Mouse (Mus musculus) liver, embryonic 15.5 days (tissue): ENCODE measurements at regions not wholly inside any gene's neighbourhood (a gene's known extent, or its start where the extent isn't known, plus 50 kb on each side); places are given as distances from the start of the nearest gene placed in this dataset.

Experiments used
- ATAC-seq: fragments of 200-750 bp; cut with Nextera tagmentation; 2 replicates; pipeline ENCODE4 v1.8.0; 2017; ENCODE audit warnings: moderate number of reproducible peaks, mild to moderate bottlenecking, moderate library complexity; ENCODE audit not compliant: insufficient read depth
- H3K27ac ChIP-seq: fragments of 300-500 bp; sonication (generic); replicated peaks from 2 replicates; pipeline ENCODE4 v1.5.1; 2015; ENCODE audit warnings: mild to moderate bottlenecking, inconsistent platforms
- H3K27me3 ChIP-seq: fragments of 300-500 bp; sonication (generic); 2 replicates; pipeline ENCODE4 v1.6.1; 2015; ENCODE audit warnings: mild to moderate bottlenecking, inconsistent platforms
- H3K36me3 ChIP-seq: fragments of 300-500 bp; sonication (generic); replicated peaks from 2 replicates; pipeline ENCODE4 v1.6.1; 2015; ENCODE audit warnings: moderate library complexity, mild to moderate bottlenecking, inconsistent platforms
- H3K4me1 ChIP-seq: fragments of 300-500 bp; sonication (generic); replicated peaks from 2 replicates; pipeline ENCODE4 v1.6.1; 2015; ENCODE audit warnings: inconsistent platforms
- H3K4me2 ChIP-seq: fragments of 300-500 bp; sonication (generic); 2 replicates; pipeline ENCODE4 v1.6.1; 2015; ENCODE audit warnings: moderate library complexity, mild to moderate bottlenecking, inconsistent platforms
- H3K4me3 ChIP-seq: fragments of 300-500 bp; sonication (generic); replicated peaks from 2 replicates; pipeline ENCODE4 v1.5.1; 2015; ENCODE audit warnings: mild to moderate bottlenecking, inconsistent platforms
- H3K9ac ChIP-seq: fragments of 300-500 bp; sonication (generic); 2 replicates; pipeline ENCODE4 v1.6.1; 2015; ENCODE audit warnings: moderate library complexity, mild to moderate bottlenecking, inconsistent platforms
- H3K9me3 ChIP-seq: fragments of 300-500 bp; sonication (generic); replicated peaks from 2 replicates; pipeline ENCODE4 v1.6.1; 2016; ENCODE audit warnings: inconsistent platforms
- WGBS: fragments of 180-500 bp; shearing (Covaris S2); methylation state at CpG from one replicate; pipeline ENCODE4 v1.1.7; 2015; ENCODE audit warnings: mixed read lengths; ENCODE audit not compliant: insufficient replicate concordance; 5-methylcytosine and 5-hydroxymethylcytosine counted together

DNA sequence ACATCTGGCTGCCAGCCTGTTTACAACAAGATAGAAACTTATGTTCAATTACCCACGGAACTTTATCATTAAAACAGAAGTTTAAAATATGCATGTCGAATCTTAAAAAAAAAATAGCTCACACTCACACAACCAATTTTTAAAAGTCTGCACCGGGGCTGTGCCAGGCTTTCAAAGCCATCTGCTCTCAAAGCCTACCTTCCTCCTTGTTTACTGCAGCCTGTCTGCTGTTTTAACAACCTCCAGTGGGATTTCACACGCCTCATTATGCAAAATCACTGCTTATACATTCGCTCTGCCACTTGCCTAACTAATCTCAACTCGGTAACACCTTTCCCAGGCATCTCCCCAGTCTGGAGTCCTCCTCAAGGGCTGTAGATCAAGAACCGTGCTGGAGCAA, 292.6 kb upstream of the Castor2 start:
- H3K4me3 ChIP-seq, result no peak overlapping the region
- no peaks in the 10 kb centered on the region for H3K36me3 ChIP-seq
- H3K9me3 ChIP-seq, result no peaks in the 10 kb centered on the region
- no peak overlapping the region for H3K4me2 ChIP-seq
- no peaks in the 10 kb centered on the region for H3K4me1 ChIP-seq
- WGBS, result 32% methylated on average over 7 of the region's 7 CpGs
- H3K27me3 ChIP-seq, result no peaks in the 10 kb centered on the region
- no peak for ATAC-seq
- H3K9ac ChIP-seq, result no peak overlapping the region
- no peak overlapping the region for H3K27ac ChIP-seq

- Histone ChIP-seq H3K27me3 (no peaks in the 10 kb centered on the region), H3K9ac (no peak overlapping the region), H3K36me3 (no peaks in the 10 kb centered on the region), H3K27ac (no peak overlapping the region), H3K4me1 (no peaks in the 10 kb centered on the region), H3K4me2 (no peak overlapping the region), H3K4me3 (no peak overlapping the region), H3K9me3 (no peaks in the 10 kb centered on the region)
- ATAC-seq, result no peak
- 55% methylated on average over 3 of the region's 3 CpGs for WGBS
Observed at GRCm38 (mm10) chr5:133802001-133802400, 297.5 kb upstream of the Castor2 start.

- H3K4me1 ChIP-seq, result no peaks in the 10 kb centered on the region
- H3K9me3 ChIP-seq, result no peaks in the 10 kb centered on the region
- no peaks in the 10 kb centered on the region for H3K27me3 ChIP-seq
- H3K9ac ChIP-seq, result no peak overlapping the region
- no peak overlapping the region for H3K4me3 ChIP-seq
- 29% methylated on average over 3 of the region's 3 CpGs for WGBS
- H3K36me3 ChIP-seq, result no peaks in the 10 kb centered on the region
- no peak overlapping the region for H3K4me2 ChIP-seq
- no peak for ATAC-seq
- H3K27ac ChIP-seq, result no peak overlapping the region
Observed at GRCm38 (mm10) chr5:133795638-133796037, 303.9 kb upstream of the Castor2 start.

DNA sequence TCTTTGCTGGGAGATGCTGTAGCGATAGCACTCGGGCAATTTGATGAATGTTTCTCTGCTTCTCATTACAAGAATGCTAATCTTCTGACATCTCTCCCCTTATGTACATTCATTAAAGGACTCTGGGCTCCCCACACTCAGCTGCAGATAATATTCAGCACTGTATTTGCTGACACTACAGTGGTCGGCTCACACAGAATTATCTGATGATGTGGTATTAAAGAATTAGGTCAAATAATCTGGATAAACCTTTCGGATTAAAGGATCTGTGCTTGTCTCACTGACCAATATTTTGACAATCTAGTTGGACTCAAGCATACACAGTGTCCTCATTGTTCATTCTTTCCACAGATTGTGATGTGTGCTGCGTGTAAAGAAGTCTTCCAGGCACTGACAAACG, 308.8 kb upstream of the Castor2 start:
- no peaks in the 10 kb centered on the region for H3K4me1 ChIP-seq
- no peaks in the 10 kb centered on the region for H3K36me3 ChIP-seq
- 49% methylated on average over 6 of the region's 6 CpGs for WGBS
- H3K27me3 ChIP-seq, result no peaks in the 10 kb centered on the region
- no peaks in the 10 kb centered on the region for H3K9me3 ChIP-seq
- H3K4me3 ChIP-seq, result no peak overlapping the region
- ATAC-seq, result no peak
- no peak overlapping the region for H3K27ac ChIP-seq
- H3K4me2 ChIP-seq, result no peak overlapping the region
- no peak overlapping the region for H3K9ac ChIP-seq

DNA sequence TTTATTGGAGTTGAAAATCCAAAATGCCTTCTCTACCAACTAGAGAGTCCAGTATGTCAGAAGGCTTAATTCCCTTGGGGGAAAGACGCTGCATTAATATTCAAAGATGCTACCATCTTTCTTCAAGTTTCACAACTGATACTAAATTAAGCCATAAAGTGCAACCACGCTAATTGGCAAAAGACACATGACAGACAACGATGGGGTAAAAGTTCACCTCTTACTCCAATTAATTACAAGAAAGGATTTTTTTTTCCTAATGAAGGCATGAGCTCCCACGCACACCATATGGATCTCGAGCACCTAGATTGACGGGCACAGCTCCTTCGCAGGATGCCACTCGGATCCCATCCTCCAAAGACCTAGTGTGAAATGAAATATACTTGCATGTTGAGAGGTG, 311.5 kb upstream of the Castor2 start:
- Histone ChIP-seq H3K9me3 (no peaks in the 10 kb centered on the region), H3K27me3 (no peaks in the 10 kb centered on the region), H3K4me3 (no peak overlapping the region), H3K36me3 (no peaks in the 10 kb centered on the region), H3K4me1 (no peaks in the 10 kb centered on the region), H3K27ac (no peak overlapping the region), H3K9ac (no peak overlapping the region), H3K4me2 (no peak overlapping the region)
- WGBS, result 72% methylated on average over 8 of the region's 8 CpGs
- ATAC-seq, result no peak

DNA sequence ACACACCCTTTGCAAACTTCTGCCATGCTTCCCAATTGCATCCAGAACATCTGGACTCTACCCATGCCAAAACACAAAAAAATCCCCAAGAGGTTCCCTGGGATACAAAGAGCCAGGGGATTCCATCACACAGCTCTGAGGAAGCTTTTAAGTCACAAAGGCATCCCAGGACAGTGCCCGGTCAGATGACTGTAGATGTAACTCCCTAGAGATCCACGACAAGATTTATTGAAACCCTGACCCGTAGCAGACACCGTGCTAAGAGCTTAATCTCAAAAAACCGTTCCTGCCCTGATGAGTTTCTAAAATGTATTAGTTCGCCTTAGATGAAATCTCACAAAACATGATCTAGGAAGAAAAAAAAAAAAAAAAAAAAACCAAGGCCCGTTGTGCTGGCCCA, 312.0 kb upstream of the Castor2 start:
- WGBS, result 63% methylated on average over 7 of the region's 7 CpGs
- ATAC-seq, result no peak
- no peak overlapping the region for H3K4me3 ChIP-seq
- no peak overlapping the region for H3K4me2 ChIP-seq
- H3K9me3 ChIP-seq, result no peaks in the 10 kb centered on the region
- no peaks in the 10 kb centered on the region for H3K36me3 ChIP-seq
- no peaks in the 10 kb centered on the region for H3K27me3 ChIP-seq
- H3K4me1 ChIP-seq, result no peaks in the 10 kb centered on the region
- H3K27ac ChIP-seq, result no peak overlapping the region
- no peak overlapping the region for H3K9ac ChIP-seq

- H3K4me1 ChIP-seq, result no peaks in the 10 kb centered on the region
- no peak overlapping the region for H3K9ac ChIP-seq
- H3K9me3 ChIP-seq, result no peaks in the 10 kb centered on the region
- H3K4me3 ChIP-seq, result no peak overlapping the region
- no peak for ATAC-seq
- H3K27me3 ChIP-seq, result no peaks in the 10 kb centered on the region
- no peaks in the 10 kb centered on the region for H3K36me3 ChIP-seq
- H3K27ac ChIP-seq, result no peak overlapping the region
- H3K4me2 ChIP-seq, result no peak overlapping the region
Observed at GRCm38 (mm10) chr5:133776591-133776990, 322.9 kb upstream of the Castor2 start.

GRCm38 (mm10) chr5:133774116-133774515, 325.4 kb upstream of the Castor2 start:
- 59% methylated on average over 3 of the region's 3 CpGs for WGBS
- Histone ChIP-seq H3K4me2 (no peak overlapping the region), H3K27me3 (no peaks in the 10 kb centered on the region), H3K9me3 (no peaks in the 10 kb centered on the region), H3K4me1 (no peaks in the 10 kb centered on the region), H3K4me3 (no peak overlapping the region), H3K36me3 (no peaks in the 10 kb centered on the region), H3K27ac (no peak overlapping the region), H3K9ac (no peak overlapping the region)
- ATAC-seq, result no peak

DNA sequence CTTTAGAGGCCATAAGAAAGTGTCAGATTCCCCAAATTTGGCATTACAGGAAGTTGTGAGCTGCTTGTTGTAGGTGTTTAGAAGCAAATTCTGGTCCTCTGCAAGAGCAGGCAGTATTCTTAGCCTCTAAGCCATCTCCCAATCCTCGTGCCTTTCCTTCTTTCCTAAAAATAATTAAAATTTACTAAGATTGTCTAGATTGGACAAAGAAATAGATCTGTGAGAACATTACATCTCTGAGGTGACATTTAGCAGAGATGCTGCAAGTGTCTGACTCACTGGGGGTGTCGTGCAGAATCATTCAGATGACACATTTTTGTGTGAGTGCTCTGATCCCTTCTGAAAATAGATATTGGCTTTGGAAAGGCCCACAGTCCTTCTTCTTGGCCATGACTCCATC, 330.7 kb upstream of the Castor2 start:
- Histone ChIP-seq H3K4me1 (no peaks in the 10 kb centered on the region), H3K9me3 (no peaks in the 10 kb centered on the region), H3K27me3 (no peaks in the 10 kb centered on the region), H3K36me3 (no peaks in the 10 kb centered on the region), H3K4me3 (no peak overlapping the region), H3K9ac (no peak overlapping the region), H3K27ac (no peak overlapping the region), H3K4me2 (no peak overlapping the region)
- WGBS, result 41% methylated on average over 2 of the region's 2 CpGs
- ATAC-seq, result no peak

- no peak overlapping the region for H3K4me3 ChIP-seq
- no peaks in the 10 kb centered on the region for H3K27me3 ChIP-seq
- ATAC-seq, result no peak
- H3K9ac ChIP-seq, result no peak overlapping the region
- no peaks in the 10 kb centered on the region for H3K36me3 ChIP-seq
- H3K4me1 ChIP-seq, result no peaks in the 10 kb centered on the region
- H3K9me3 ChIP-seq, result no peaks in the 10 kb centered on the region
- H3K27ac ChIP-seq, result no peak overlapping the region
- no peak overlapping the region for H3K4me2 ChIP-seq
- WGBS, result 73% methylated on average over 2 of the region's 2 CpGs
Observed at GRCm38 (mm10) chr5:133757817-133758216, 341.7 kb upstream of the Castor2 start.

GRCm38 (mm10) chr5:133754180-133754579, 345.3 kb upstream of the Castor2 start:
- Histone ChIP-seq H3K27me3 (no peaks in the 10 kb centered on the region), H3K9ac (no peak overlapping the region), H3K4me2 (no peak overlapping the region), H3K9me3 (no peaks in the 10 kb centered on the region), H3K4me1 (no peaks in the 10 kb centered on the region), H3K36me3 (no peaks in the 10 kb centered on the region), H3K27ac (no peak overlapping the region), H3K4me3 (no peak overlapping the region)
- 30% methylated on average over 7 of the region's 7 CpGs for WGBS
- no peak for ATAC-seq

- no peak overlapping the region for H3K9ac ChIP-seq
- H3K4me3 ChIP-seq, result no peak overlapping the region
- 41% methylated on average over 8 of the region's 8 CpGs for WGBS
- H3K27me3 ChIP-seq, result no peaks in the 10 kb centered on the region
- no peak for ATAC-seq
- H3K9me3 ChIP-seq, result no peaks in the 10 kb centered on the region
- no peak overlapping the region for H3K27ac ChIP-seq
- H3K4me2 ChIP-seq, result no peak overlapping the region
- H3K4me1 ChIP-seq, result no peaks in the 10 kb centered on the region
- no peaks in the 10 kb centered on the region for H3K36me3 ChIP-seq
Observed at GRCm38 (mm10) chr5:133753461-133754160, 345.9 kb upstream of the Castor2 start.
